Mouse (Mus musculus): ENCODE results near the gene Rpa1.

- no peak for TF ChIP-seq CTCF (IDR thresholded peaks at IDR 0.05; ENCODE audit: insufficient read depth, low read length)
- peak; percentile 27; the same call in 1 of the 2 replicates for TF ChIP-seq POLR2A (IDR thresholded peaks at IDR 0.05; ENCODE audit: borderline replicate concordance, extremely low read depth, low read depth, low read length)
Measured at GRCm38 (mm10) chr11:75348199-75348889, at the start of gene Rpa1, which contains the start of gene Smyd4.

Data from lung, adult 2 months (tissue).